Mouse (Mus musculus) MEL (cell line): ENCODE results near the gene Lrrc8a. TPM values are rescaled to one million over a fixed set of nuclear protein-coding genes. Genes with fewer than 3 reads are reported as not detected.

Experiments
- DNase-seq: peaks from one replicate; pipeline ENCODE4 v3.0.0; 2011; ENCODE audit warnings: low read depth, low spot score
- H3K27ac ChIP-seq: 2 replicates; pipeline ENCODE4 v1.5.1; 2012; ENCODE audit warnings: low read depth, mild to moderate bottlenecking, control low read depth, low read length, moderate library complexity; ENCODE audit not compliant: control insufficient read depth
- H3K27me3 ChIP-seq, 2 experiments: fragments of 150-350 bp in 1 of 2; sonication (generic) in 1 of 2; 2 replicates each; pipeline ENCODE4 v1.6.1; 2012; ENCODE audit warnings: low read length in 2 of 2, mild to moderate bottlenecking in 2 of 2, improper control_type of control experiment in 1 of 2, moderate library complexity in 1 of 2; ENCODE audit not compliant: insufficient read depth in 2 of 2, control insufficient read depth in 1 of 2
- H3K36me3 ChIP-seq, 2 experiments: 2 replicates each; pipeline ENCODE4 v1.6.1; 2012 to 2014; ENCODE audit warnings: low read length in 2 of 2, improper control_type of control experiment in 1 of 2, inconsistent platforms in 1 of 2, mild to moderate bottlenecking in 1 of 2; ENCODE audit not compliant: insufficient read depth in 2 of 2, control insufficient read depth in 1 of 2
- H3K4me1 ChIP-seq, 2 experiments: fragments of 150-350 bp in 1 of 2; sonication (generic) in 1 of 2; 2 replicates each; pipeline ENCODE4 v1.6.1; 2012; ENCODE audit warnings: low read length in 2 of 2, improper control_type of control experiment in 1 of 2, mild to moderate bottlenecking in 1 of 2; ENCODE audit not compliant: insufficient read depth in 2 of 2, control insufficient read depth in 1 of 2
- H3K4me3 ChIP-seq, 2 experiments: fragments of 150-350 bp in 1 of 2; sonication (generic) in 1 of 2; 2 replicates each; pipeline ENCODE4 v1.5.1; 2012; ENCODE audit warnings: low read depth in 2 of 2, low read length in 2 of 2, mild to moderate bottlenecking in 2 of 2, moderate library complexity in 2 of 2, control low read depth in 1 of 2, improper control_type of control experiment in 1 of 2; ENCODE audit not compliant: control insufficient read depth in 1 of 2, insufficient read depth in 1 of 2
- H3K79me2 ChIP-seq: 2 replicates; pipeline ENCODE4 v1.6.1; 2012; ENCODE audit warnings: mild to moderate bottlenecking, low read length, moderate library complexity; ENCODE audit not compliant: control insufficient read depth, poor library complexity, insufficient read depth
- H3K9ac ChIP-seq: 2 replicates; pipeline ENCODE4 v1.6.1; 2012; ENCODE audit warnings: low read depth, mild to moderate bottlenecking, control low read depth, low read length, moderate library complexity; ENCODE audit not compliant: control insufficient read depth, poor library complexity, severe bottlenecking
- H3K9me3 ChIP-seq: fragments of 150-350 bp; sonication (generic); replicated peaks from 2 replicates; pipeline ENCODE4 v1.6.1; 2012; ENCODE audit warnings: mild to moderate bottlenecking, low read length, improper control_type of control experiment, moderate library complexity; ENCODE audit not compliant: insufficient read depth
- CTCF ChIP-seq, 3 experiments: IDR thresholded peaks in 2 of 3; conservative IDR thresholded peaks in 1 of 3; 2 replicates each; pipeline ENCODE4 v1.5.1; 2011 to 2012; ENCODE audit warnings: low read length in 3 of 3, low read depth in 2 of 3, mild to moderate bottlenecking in 2 of 3, improper control_type of control experiment in 1 of 3, inconsistent platforms in 1 of 3, mixed read lengths in 1 of 3, moderate library complexity in 1 of 3; ENCODE audit not compliant: control insufficient read depth in 1 of 3, insufficient read depth in 1 of 3, poor library complexity in 1 of 3, severe bottlenecking in 1 of 3
- ETS1 ChIP-seq: IDR thresholded peaks from 2 replicates; pipeline ENCODE4 v1.6.1; 2012; ENCODE audit warnings: low read depth, mild to moderate bottlenecking, inconsistent platforms, low read length, improper control_type of control experiment, moderate library complexity
- HCFC1 ChIP-seq: IDR thresholded peaks from 2 replicates; pipeline ENCODE4 v1.6.1; 2012; ENCODE audit warnings: low read depth, mild to moderate bottlenecking, inconsistent platforms, low read length, improper control_type of control experiment, moderate library complexity
- JUND ChIP-seq: IDR thresholded peaks from 2 replicates; pipeline ENCODE4 v1.6.1; 2011; ENCODE audit warnings: low read depth, mild to moderate bottlenecking, improper control_type of control experiment, low read length
- KAT2A ChIP-seq: conservative IDR thresholded peaks from 2 replicates; pipeline ENCODE4 v1.6.1; 2012; ENCODE audit warnings: low read depth, low read length, improper control_type of control experiment, inconsistent platforms
- MAFK ChIP-seq: IDR thresholded peaks from 2 replicates; pipeline ENCODE4 v1.6.1; 2011; ENCODE audit warnings: low read depth, mild to moderate bottlenecking, low read length, improper control_type of control experiment, borderline replicate concordance
- MAX ChIP-seq: IDR thresholded peaks from 2 replicates; pipeline ENCODE4 v1.6.1; 2011; ENCODE audit warnings: low read length, improper control_type of control experiment
- MYC ChIP-seq: IDR thresholded peaks from 2 replicates; pipeline ENCODE4 v1.6.1; 2011; ENCODE audit warnings: low read depth, mild to moderate bottlenecking, low read length, improper control_type of control experiment, moderate library complexity
- POLR2A ChIP-seq, 2 experiments: IDR thresholded peaks; 2 replicates each; pipeline ENCODE4 v1.6.1; 2011 to 2012; ENCODE audit warnings: low read length in 2 of 2, mild to moderate bottlenecking in 2 of 2, control low read depth in 1 of 2, improper control_type of control experiment in 1 of 2, low read depth in 1 of 2, moderate library complexity in 1 of 2; ENCODE audit not compliant: control insufficient read depth in 1 of 2, insufficient read depth in 1 of 2, poor library complexity in 1 of 2
- RAD21 ChIP-seq: IDR thresholded peaks from 2 replicates; pipeline ENCODE4 v1.6.1; 2011; ENCODE audit warnings: mild to moderate bottlenecking, low read depth, low read length, improper control_type of control experiment
- RCOR1 ChIP-seq: IDR thresholded peaks from 2 replicates; pipeline ENCODE4 v1.6.1; 2012; ENCODE audit warnings: low read depth, mild to moderate bottlenecking, inconsistent platforms, low read length, improper control_type of control experiment
- SMC3 ChIP-seq: IDR thresholded peaks from 2 replicates; pipeline ENCODE4 v1.6.1; 2011; ENCODE audit warnings: low read depth, low read length, improper control_type of control experiment
- TBP ChIP-seq: IDR thresholded peaks from 2 replicates; pipeline ENCODE4 v1.8.0; 2011; ENCODE audit warnings: low read depth, low read length, improper control_type of control experiment
- TCF12 ChIP-seq: IDR thresholded peaks from 2 replicates; pipeline ENCODE4 v1.6.1; 2014; ENCODE audit warnings: low read depth, mild to moderate bottlenecking, inconsistent platforms, low read length, improper control_type of control experiment, moderate library complexity
- ZMIZ1 ChIP-seq: IDR thresholded peaks from 2 replicates; pipeline ENCODE4 v1.6.1; 2012; ENCODE audit warnings: low read depth, mild to moderate bottlenecking, inconsistent platforms, low read length, improper control_type of control experiment, moderate library complexity
- polyA plus RNA-seq, 2 experiments: library from polyadenylated mRNA; stranded (reverse) in 1 of 2; unstranded in 1 of 2; fragments of >175 nt in 1 of 2; fragments of >200 nt in 1 of 2; gene quantifications; 2 replicates each; pipeline versions ENCODE4 v1.2.1 to v1.2.4; 2012; ENCODE audit warnings: low replicate concordance in 2 of 2, low read depth in 1 of 2; ENCODE audit not compliant: insufficient read length in 2 of 2, insufficient read depth in 1 of 2, missing spikeins in 1 of 2
- total RNA-seq: library from RNA; depleted of rRNA; stranded (reverse); fragments of 300-350 nt; gene quantifications from 2 replicates; pipeline ENCODE4 v1.2.3, GENCODE M21; 2012

The Lrrc8a gene
- total and polyA plus RNA-seq, 3 experiments: 6.9 to 8.3 TPM; not detected in 1

DNA sequence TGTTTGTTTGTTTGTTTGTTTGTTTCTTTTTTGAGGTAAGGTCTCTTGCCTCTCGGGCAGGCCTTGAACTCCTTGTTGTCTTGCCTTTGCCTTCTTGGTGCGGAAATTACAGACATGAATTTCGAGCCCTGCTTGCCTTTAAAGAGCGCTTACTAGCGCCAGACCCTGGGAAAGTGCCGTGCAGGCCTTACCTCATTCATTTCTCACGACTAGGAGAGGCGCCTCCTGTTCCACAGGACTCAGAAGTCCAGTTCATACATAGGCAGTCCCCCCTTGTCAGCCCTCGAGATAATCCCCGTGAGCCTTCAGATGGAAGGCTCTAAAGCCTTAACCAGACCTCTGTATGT lies 49.5 kb downstream of the Lrrc8a start:
- Histone ChIP-seq H3K9me3 (no peaks in the 10 kb centered on the region), H3K9ac (peak overlapping the region; percentile 93), H3K27me3 (no peaks in the 10 kb centered on the region), H3K79me2 (peaks cover 49% of the 10 kb centered on the region), H3K27ac (peak overlapping the region; percentile 50), H3K4me1 (peaks cover 0 to 14% of the 10 kb centered on the region in 2 experiments; a peak in 3 of 4 replicates), H3K4me3 (peak overlapping the region; percentile 89 to 93), H3K36me3 (peaks cover 0 to 12% of the 10 kb centered on the region in 2 experiments)
- TF ChIP-seq TCF12 (no peak), SMC3 (no peak), KAT2A (no peak), MAFK (no peak), MAX (no peak), ETS1 (0 out of 2 replicates have a peak, but pooled peaks have one; percentile 24), HCFC1 (no peak), POLR2A (IDR thresholded peaks at IDR 0.05; ENCODE audit: control insufficient read depth in 1 of 2, insufficient read depth in 1 of 2, low read depth in 1 of 2, low read length in 2 of 2, poor library complexity in 1 of 2) (no peak), MYC (no peak), RCOR1 (no peak), CTCF (IDR thresholded peaks at IDR 0.05 in 2 of 3, conservative IDR thresholded peaks at IDR 0.05 in 1 of 3; ENCODE audit: control insufficient read depth in 1 of 3, insufficient read depth in 1 of 3, low read depth in 2 of 3, low read length in 3 of 3, poor library complexity in 1 of 3, severe bottlenecking in 1 of 3) (peak in 2 of 3 experiments; percentile 18 to 31; a peak in 2 of 6 replicates), ZMIZ1 (no peak), JUND (no peak), TBP (no peak)
- DNase-seq: peak; percentile 71

DNA sequence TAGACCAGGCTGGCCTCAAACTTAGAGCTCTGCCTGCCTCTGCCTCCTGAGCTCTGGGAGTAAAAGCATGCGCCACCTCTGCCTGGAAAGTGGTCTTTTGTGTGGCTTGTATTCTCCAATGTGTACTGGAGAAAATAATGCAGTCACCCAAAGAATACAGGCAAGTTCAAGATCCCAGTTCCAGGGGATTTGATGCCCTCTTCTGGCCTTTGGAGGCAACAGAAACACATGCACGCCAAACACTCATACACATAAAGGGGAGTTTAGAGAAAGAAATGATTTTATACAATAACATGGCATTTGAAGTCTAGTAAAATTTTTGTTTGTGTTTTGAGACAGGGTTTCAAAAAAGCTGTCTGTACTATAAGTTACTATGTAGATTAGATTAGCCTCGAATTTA lies 62.0 kb downstream of the Lrrc8a start:
- H3K27ac ChIP-seq: no peak overlapping the region
- H3K79me2 ChIP-seq: peaks cover 1% of the 10 kb centered on the region; the same call in 1 of the 2 replicates
- peaks cover 0 to 49% of the 10 kb centered on the region in 2 experiments; a peak in 2 of 4 replicates for H3K36me3 ChIP-seq
- no peaks in the 10 kb centered on the region for H3K4me1 ChIP-seq
- H3K9me3 ChIP-seq: no peaks in the 10 kb centered on the region
- TF ChIP-seq RCOR1: no peak
- peak in 2 of 3 experiments; percentile 13 to 41; a peak in 2 of 6 replicates for TF ChIP-seq CTCF (IDR thresholded peaks at IDR 0.05 in 2 of 3, conservative IDR thresholded peaks at IDR 0.05 in 1 of 3; ENCODE audit: control insufficient read depth in 1 of 3, insufficient read depth in 1 of 3, low read depth in 2 of 3, low read length in 3 of 3, poor library complexity in 1 of 3, severe bottlenecking in 1 of 3)
- TF ChIP-seq SMC3: peak; percentile 16; the same call in 1 of the 2 replicates
- TF ChIP-seq RAD21: peak; percentile 13
- no peak overlapping the region for H3K9ac ChIP-seq
- peak; percentile 24 for DNase-seq
- no peaks in the 10 kb centered on the region for H3K27me3 ChIP-seq
- no peak overlapping the region for H3K4me3 ChIP-seq
